Mouse (Mus musculus) cerebellum, adult 2 months (tissue): Measurements from ENCODE around the gene Tecr.

Experiments
- CTCF ChIP-seq: fragments of 200-500 bp; IDR thresholded peaks from 2 replicates; pipeline ENCODE4 v1.5.1; 2011; ENCODE audit warnings: low read depth, mild to moderate bottlenecking, control low read depth, low read length, moderate library complexity, borderline replicate concordance; ENCODE audit not compliant: insufficient read depth
- POLR2A ChIP-seq: fragments of 200-500 bp; IDR thresholded peaks from 2 replicates; pipeline ENCODE4 v1.6.1; 2011; ENCODE audit warnings: low read length, control low read depth, borderline replicate concordance; ENCODE audit not compliant: insufficient read depth

DNA sequence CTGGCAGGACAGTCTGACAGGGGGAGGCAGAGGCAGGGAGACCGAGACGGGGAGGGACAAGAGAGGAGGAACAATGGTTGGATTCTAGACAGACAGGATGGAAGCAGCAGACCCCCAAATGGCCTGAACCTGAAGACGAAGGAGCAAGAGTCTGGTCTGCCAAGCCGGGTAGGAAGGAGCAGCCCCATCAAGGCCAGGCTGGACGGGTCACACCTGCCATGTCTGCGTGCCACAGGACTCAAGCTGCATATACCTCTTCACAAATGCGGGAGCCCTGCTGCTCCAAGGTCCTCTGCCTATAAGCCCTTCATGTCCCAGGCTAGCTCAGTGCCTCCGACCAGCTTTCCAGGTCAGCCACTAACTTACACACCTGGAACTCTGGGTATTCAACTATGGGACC lies 28.1 kb downstream of the Tecr start:
- TF ChIP-seq CTCF (no peak), POLR2A (no peak)
